Mouse (Mus musculus) myocyte (in vitro differentiated cells): ENCODE results near the gene Mgmt. TPM values are rescaled to one million over a fixed set of nuclear protein-coding genes. Genes with fewer than 3 reads are reported as not detected.

Experiments used
- H3K27me3 ChIP-seq: one replicate; pipeline ENCODE4 v1.6.1; 2011; ENCODE audit not compliant: control insufficient read depth, insufficient read depth, insufficient read length
- H3K36me3 ChIP-seq: one replicate; pipeline ENCODE4 v1.6.1; 2011; ENCODE audit not compliant: control insufficient read depth, insufficient read depth
- H3K4me2 ChIP-seq: one replicate; pipeline ENCODE4 v1.6.1; 2011; ENCODE audit warnings: low read depth, control low read depth
- H3K4me3 ChIP-seq: one replicate; pipeline ENCODE4 v1.5.1; 2011; ENCODE audit warnings: mild to moderate bottlenecking, control low read depth, moderate library complexity
- H3K79me2 ChIP-seq: one replicate; pipeline ENCODE4 v1.6.1; 2011; ENCODE audit not compliant: control insufficient read depth, insufficient read depth
- H3ac ChIP-seq: one replicate; pipeline ENCODE4 v1.6.1; 2011; ENCODE audit not compliant: control insufficient read depth, insufficient read length
- CEBPB ChIP-seq: IDR thresholded peaks from 2 replicates; pipeline ENCODE4 v1.6.1; 2011; ENCODE audit warnings: mild to moderate bottlenecking, moderate library complexity; ENCODE audit not compliant: poor library complexity, insufficient read depth, severe bottlenecking
- E2F4 ChIP-seq: IDR thresholded peaks from one replicate; pipeline ENCODE4 v1.6.1; 2011; ENCODE audit warnings: mild to moderate bottlenecking, control low read depth, moderate library complexity; ENCODE audit not compliant: insufficient read depth
- MAX ChIP-seq: IDR thresholded peaks from one replicate; pipeline ENCODE4 v1.6.1; 2011; ENCODE audit warnings: low read depth, mild to moderate bottlenecking, control low read depth
- MYOD1 ChIP-seq, 3 experiments: IDR thresholded peaks; one replicate each; pipeline ENCODE4 v1.6.1; 2011; ENCODE audit warnings: control low read depth in 2 of 3, low read depth in 2 of 3, mild to moderate bottlenecking in 2 of 3, moderate library complexity in 1 of 3; ENCODE audit not compliant: insufficient read length in 2 of 3, control insufficient read depth in 1 of 3
- MYOG ChIP-seq, 3 experiments: IDR thresholded peaks; one replicate each; pipeline ENCODE4 v1.6.1; 2011; ENCODE audit warnings: control low read depth in 2 of 3, low read depth in 2 of 3, mild to moderate bottlenecking in 2 of 3; ENCODE audit not compliant: insufficient read length in 2 of 3, control insufficient read depth in 1 of 3, insufficient read depth in 1 of 3
- POLR2A ChIP-seq: IDR thresholded peaks from one replicate; pipeline ENCODE4 v1.6.1; 2011; ENCODE audit warnings: low read depth, mild to moderate bottlenecking, control low read depth, moderate library complexity; ENCODE audit not compliant: insufficient read length
- POLR2AphosphoS2 ChIP-seq: IDR thresholded peaks from one replicate; pipeline ENCODE4 v1.6.1; 2011; ENCODE audit warnings: low read depth, control low read depth; ENCODE audit not compliant: insufficient read length
- REST ChIP-seq: IDR thresholded peaks from one replicate; pipeline ENCODE4 v1.6.1; 2011; ENCODE audit warnings: mild to moderate bottlenecking, control low read depth, moderate library complexity; ENCODE audit not compliant: insufficient read depth, insufficient read length
- SRF ChIP-seq: IDR thresholded peaks from one replicate; pipeline ENCODE4 v1.6.1; 2011; ENCODE audit warnings: low read depth; ENCODE audit not compliant: control insufficient read depth, insufficient read length
- TCF12 ChIP-seq: IDR thresholded peaks from one replicate; pipeline ENCODE4 v1.6.1; 2011; ENCODE audit warnings: mild to moderate bottlenecking, control low read depth; ENCODE audit not compliant: poor library complexity, insufficient read depth, severe bottlenecking
- TCF3 ChIP-seq: IDR thresholded peaks from one replicate; pipeline ENCODE4 v1.6.1; 2011; ENCODE audit warnings: low read depth, control low read depth; ENCODE audit not compliant: insufficient read length
- USF1 ChIP-seq: IDR thresholded peaks from one replicate; pipeline ENCODE4 v1.6.1; 2011; ENCODE audit warnings: low read depth, mild to moderate bottlenecking, control low read depth, moderate library complexity
- polyA plus RNA-seq: library from polyadenylated mRNA; unstranded; fragments of >200 nt; fragmentation: generic; extraction: Trizol; gene quantifications from one replicate; pipeline ENCODE4 v1.2.1, GENCODE M21; 2012; ENCODE audit warnings: missing spikeins

The Mgmt gene
- polyA plus RNA-seq, 1 experiment: 1.3 TPM

- H3K79me2 ChIP-seq: no peaks in the 10 kb centered on the region
- TF ChIP-seq SRF (no peak), POLR2AphosphoS2 (no peak), MYOG (IDR thresholded peaks at IDR 0.05; ENCODE audit: control insufficient read depth in 1 of 3, insufficient read depth in 1 of 3, insufficient read length in 2 of 3, low read depth in 2 of 3) (no peak), E2F4 (no peak), TCF12 (no peak), TCF3 (no peak), REST (no peak), USF1 (no peak), POLR2A (no peak), CEBPB (no peak), MYOD1 (IDR thresholded peaks at IDR 0.05; ENCODE audit: control insufficient read depth in 1 of 3, insufficient read length in 2 of 3, low read depth in 2 of 3) (no peak), MAX (no peak)
- no peaks in the 10 kb centered on the region for H3K27me3 ChIP-seq
- H3K36me3 ChIP-seq: no peaks in the 10 kb centered on the region
- no peak overlapping the region for H3ac ChIP-seq
- no peak overlapping the region for H3K4me3 ChIP-seq
- no peak overlapping the region for H3K4me2 ChIP-seq
Observed at GRCm38 (mm10) chr7:137141386-137141785, 247.0 kb downstream of the Mgmt start.

- Histone ChIP-seq H3K79me2 (no peaks in the 10 kb centered on the region), H3K4me3 (no peak overlapping the region), H3K36me3 (no peaks in the 10 kb centered on the region), H3K4me2 (no peak overlapping the region), H3ac (no peak overlapping the region), H3K27me3 (no peaks in the 10 kb centered on the region)
- TF ChIP-seq MAX: no peak
- no peak for TF ChIP-seq POLR2A
- no peak for TF ChIP-seq TCF3
- no peak for TF ChIP-seq E2F4
- no peak for TF ChIP-seq USF1
- TF ChIP-seq POLR2AphosphoS2: no peak
- TF ChIP-seq SRF: no peak
- no peak for TF ChIP-seq CEBPB
- no peak for TF ChIP-seq MYOG (IDR thresholded peaks at IDR 0.05; ENCODE audit: control insufficient read depth in 1 of 3, insufficient read depth in 1 of 3, insufficient read length in 2 of 3, low read depth in 2 of 3)
Observed at GRCm38 (mm10) chr7:137147101-137147500, 252.7 kb downstream of the Mgmt start.

DNA sequence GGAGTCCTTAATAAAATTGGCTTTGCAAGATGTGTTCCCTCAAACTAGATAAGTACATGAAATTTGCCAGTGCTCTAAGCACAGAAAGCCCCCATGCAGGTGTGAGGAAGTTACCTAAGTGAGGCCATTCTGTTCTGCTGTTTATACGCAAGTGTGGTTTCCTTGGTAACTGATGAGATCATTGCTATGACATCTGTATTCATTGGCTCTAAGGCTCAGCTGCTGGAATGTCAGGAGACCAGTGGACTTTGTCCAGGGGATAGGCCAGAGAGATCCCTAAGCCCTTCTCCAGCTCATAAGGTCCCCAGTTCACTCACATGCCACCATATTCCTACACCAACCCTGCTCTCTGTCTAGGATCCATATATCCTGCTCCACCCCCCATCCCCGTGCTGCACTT, 257.4 kb downstream of the Mgmt start:
- Histone ChIP-seq H3K4me3 (no peak overlapping the region), H3K79me2 (no peaks in the 10 kb centered on the region), H3K4me2 (no peak overlapping the region), H3K27me3 (no peaks in the 10 kb centered on the region), H3ac (no peak overlapping the region), H3K36me3 (no peaks in the 10 kb centered on the region)
- TF ChIP-seq CEBPB: no peak
- TF ChIP-seq TCF3: no peak
- TF ChIP-seq TCF12: no peak
- TF ChIP-seq REST: no peak
- no peak for TF ChIP-seq MAX
- TF ChIP-seq SRF: no peak
- no peak for TF ChIP-seq POLR2A
- TF ChIP-seq USF1: no peak

- Histone ChIP-seq H3K79me2 (no peaks in the 10 kb centered on the region), H3ac (no peak overlapping the region), H3K27me3 (no peaks in the 10 kb centered on the region), H3K36me3 (no peaks in the 10 kb centered on the region), H3K4me3 (no peak overlapping the region), H3K4me2 (no peak overlapping the region)
- TF ChIP-seq TCF12 (no peak), USF1 (no peak), SRF (no peak), MAX (no peak), CEBPB (no peak), E2F4 (no peak), POLR2A (no peak), REST (no peak), MYOG (IDR thresholded peaks at IDR 0.05; ENCODE audit: control insufficient read depth in 1 of 3, insufficient read depth in 1 of 3, insufficient read length in 2 of 3, low read depth in 2 of 3) (no peak)
Observed at GRCm38 (mm10) chr7:137154623-137155022, 260.2 kb downstream of the Mgmt start.

GRCm38 (mm10) chr7:137159086-137159485, 264.7 kb downstream of the Mgmt start:
- no peaks in the 10 kb centered on the region for H3K79me2 ChIP-seq
- H3K4me2 ChIP-seq: no peak overlapping the region
- H3K27me3 ChIP-seq: no peaks in the 10 kb centered on the region
- no peak overlapping the region for H3ac ChIP-seq
- TF ChIP-seq MAX (no peak), TCF12 (no peak), TCF3 (no peak), MYOD1 (IDR thresholded peaks at IDR 0.05; ENCODE audit: control insufficient read depth in 1 of 3, insufficient read length in 2 of 3, low read depth in 2 of 3) (no peak), CEBPB (no peak), POLR2A (no peak), MYOG (IDR thresholded peaks at IDR 0.05; ENCODE audit: control insufficient read depth in 1 of 3, insufficient read depth in 1 of 3, insufficient read length in 2 of 3, low read depth in 2 of 3) (no peak), REST (no peak), POLR2AphosphoS2 (no peak), E2F4 (no peak), USF1 (no peak), SRF (no peak)
- no peaks in the 10 kb centered on the region for H3K36me3 ChIP-seq
- H3K4me3 ChIP-seq: no peak overlapping the region
